Mouse (Mus musculus) heart, postnatal 0 days (tissue): Measurements from ENCODE around the gene Hist1h3c. TPM values are rescaled to one million over a fixed set of nuclear protein-coding genes. Genes with fewer than 3 reads are reported as not detected.
A peak's percentile ranks its signal among the peaks of the same experiment; 100 is the strongest.
"Not testable (repeated sequence)": the region's sequence is repeated elsewhere in the genome, so short reads cannot be mapped to it uniquely, and the experiment has no call there.

ENCODE experiments used
- ATAC-seq: fragments of 200-750 bp; cut with Nextera tagmentation; 2 replicates; pipeline ENCODE4 v1.8.0; 2017; ENCODE audit warnings: low read depth, moderate number of reproducible peaks, moderate library complexity; ENCODE audit not compliant: insufficient read depth
- DNase-seq: peaks from one replicate; pipeline ENCODE4 v3.0.0-alpha.2; 2016; ENCODE audit warnings: low spot score
- H3K27ac ChIP-seq: fragments of 300-500 bp; sonication (generic); 2 replicates; pipeline ENCODE4 v1.5.1; 2014; ENCODE audit warnings: low read depth, mild to moderate bottlenecking
- H3K27me3 ChIP-seq: fragments of 300-500 bp; sonication (generic); 2 replicates; pipeline ENCODE4 v1.6.1; 2014; ENCODE audit warnings: low read length, mixed read lengths; ENCODE audit not compliant: control insufficient read depth, insufficient read depth
- H3K36me3 ChIP-seq: fragments of 300-500 bp; sonication (generic); replicated peaks from 2 replicates; pipeline ENCODE4 v1.6.1; 2014; ENCODE audit warnings: low read length, mixed read lengths; ENCODE audit not compliant: control insufficient read depth, insufficient read depth
- H3K4me1 ChIP-seq: fragments of 300-500 bp; sonication (generic); 2 replicates; pipeline ENCODE4 v1.6.1; 2014; ENCODE audit warnings: antibody characterized with exemption; ENCODE audit not compliant: control insufficient read depth, insufficient read depth
- H3K4me2 ChIP-seq: fragments of 300-500 bp; sonication (generic); 2 replicates; pipeline ENCODE4 v1.6.1; 2014; ENCODE audit warnings: low read depth, mild to moderate bottlenecking, low read length, moderate library complexity
- H3K4me3 ChIP-seq: fragments of 300-500 bp; sonication (generic); 2 replicates; pipeline ENCODE4 v1.5.1; 2014; ENCODE audit warnings: low read depth, low read length
- H3K9ac ChIP-seq: fragments of 300-500 bp; sonication (generic); replicated peaks from 2 replicates; pipeline ENCODE4 v1.6.1; 2014; ENCODE audit warnings: low read depth, low read length, mixed read lengths
- H3K9me3 ChIP-seq: fragments of 300-500 bp; sonication (generic); replicated peaks from 2 replicates; pipeline ENCODE4 v1.6.1; 2016; ENCODE audit warnings: low read length; ENCODE audit not compliant: control insufficient read depth
- CTCF ChIP-seq: IDR thresholded peaks from 2 replicates; pipeline ENCODE4 v1.5.1; 2016; ENCODE audit warnings: antibody characterized with exemption, control low read depth, low read depth
- EP300 ChIP-seq: IDR thresholded peaks from 2 replicates; pipeline ENCODE4 v1.6.1; 2016; ENCODE audit warnings: antibody characterized with exemption, low read depth
- WGBS: fragments of 180-500 bp; shearing (Covaris S2); extraction: QIAGEN DNeasy Blood & Tissue Kit; methylation state at CpG from one replicate; pipeline ENCODE4 v1.1.7; 2014; 5-methylcytosine and 5-hydroxymethylcytosine counted together
- polyA plus RNA-seq: library from polyadenylated mRNA; unstranded; fragments of >200 nt; fragmentation: Nextera tagmentation; extraction: Ambion mirVana; gene quantifications from 2 replicates; pipeline ENCODE4 v1.2.1, GENCODE M21; 2015
- total RNA-seq: library from RNA; depleted of rRNA; stranded (reverse); fragments of >200 nt; gene quantifications from 2 replicates; pipeline ENCODE4 v1.2.3, GENCODE M21; 2014; ENCODE audit warnings: low replicate concordance

Hist1h3c gene
- total and polyA plus RNA-seq, 2 experiments from 2014 or later: 1.3 to 1,907 TPM

DNA sequence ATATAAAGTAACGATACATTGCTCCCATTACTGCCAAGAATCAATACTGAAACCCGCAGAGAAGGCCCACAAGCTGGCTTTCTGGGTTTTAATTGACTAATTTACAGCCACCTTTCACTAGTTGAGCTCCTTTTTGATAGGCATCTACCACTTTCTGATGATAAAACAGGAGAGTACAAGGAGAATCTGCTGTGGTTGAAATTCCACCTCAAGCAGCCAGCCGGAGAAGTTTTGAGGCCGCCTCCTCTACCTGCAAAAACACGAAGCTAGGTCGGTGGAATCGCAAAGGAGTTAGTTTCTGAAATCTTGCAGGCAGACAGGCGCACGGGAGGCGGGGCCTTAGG is 17.8 kb upstream of the Hist1h3c start:
- ATAC-seq: no peak
- H3K27me3 ChIP-seq: no peaks in the 10 kb centered on the region
- peaks cover 22% of the 10 kb centered on the region for H3K4me1 ChIP-seq
- peak overlapping the region; percentile 95 for H3K27ac ChIP-seq
- WGBS: 2% methylated on average over 10 of the region's 10 CpGs
- peak overlapping the region; percentile 71 for H3K4me2 ChIP-seq
- peak overlapping the region; percentile 66; the same call in 1 of the 2 replicates for H3K9ac ChIP-seq
- H3K4me3 ChIP-seq: peak overlapping the region; percentile 48
- no peak for TF ChIP-seq EP300
- no peak for TF ChIP-seq CTCF
- no peaks in the 10 kb centered on the region for H3K36me3 ChIP-seq
- DNase-seq: no peak
- no peaks in the 10 kb centered on the region for H3K9me3 ChIP-seq

DNA sequence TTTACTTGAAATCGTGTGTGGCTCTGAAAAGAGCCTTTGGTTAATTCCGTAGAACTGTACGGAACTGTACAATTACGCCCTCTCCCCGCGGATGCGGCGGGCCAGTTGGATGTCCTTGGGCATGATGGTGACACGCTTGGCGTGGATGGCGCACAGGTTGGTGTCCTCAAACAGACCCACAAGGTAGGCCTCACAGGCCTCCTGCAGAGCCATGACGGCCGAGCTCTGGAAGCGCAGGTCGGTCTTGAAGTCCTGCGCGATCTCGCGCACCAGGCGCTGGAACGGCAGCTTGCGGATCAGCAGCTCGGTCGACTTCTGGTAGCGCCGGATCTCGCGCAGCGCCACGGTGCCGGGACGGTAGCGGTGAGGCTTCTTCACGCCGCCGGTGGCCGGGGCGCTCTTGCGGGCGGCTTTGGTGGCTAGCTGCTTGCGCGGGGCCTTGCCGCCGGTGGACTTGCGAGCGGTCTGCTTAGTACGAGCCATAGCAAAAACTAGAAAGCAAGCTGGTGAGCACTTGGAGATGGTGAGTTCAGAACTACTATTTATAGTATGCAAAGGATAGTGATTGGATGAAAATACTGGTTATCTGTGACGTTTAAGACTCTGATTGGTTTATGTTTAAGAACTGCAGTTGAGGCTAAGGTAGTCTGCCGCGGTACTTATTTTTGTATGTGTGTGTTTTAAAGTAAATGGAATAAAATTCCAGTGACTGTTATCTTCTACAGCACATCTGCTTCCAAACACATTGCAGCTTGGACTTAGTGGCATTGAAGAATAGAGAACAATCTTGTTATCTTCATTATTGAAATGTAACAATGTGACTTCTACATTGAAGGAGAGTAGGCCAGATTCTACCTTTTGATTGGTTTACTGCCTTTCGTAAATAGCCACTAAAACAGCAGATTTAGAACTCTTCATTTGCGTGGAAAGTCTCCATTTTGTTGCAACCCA is 16.7 kb upstream of the Hist1h3c start, which contains the start of gene Hist1h3a:
Hist1h3a (minus strand) TSS at position 516 of the 951 bp plus-strand sequence.
- peak; percentile 94 for DNase-seq
- Histone ChIP-seq H3K9ac (peak within 1 kb of the TSS; percentile 66), H3K4me2 (peak within 1 kb of the TSS; percentile 71), H3K4me1 (peaks cover 26% of the 10 kb centered on the region), H3K4me3 (peak within 1 kb of the TSS; percentile 48), H3K27ac (peak within 1 kb of the TSS; percentile 95)
- under 1% methylated on average over 28 of the region's 52 CpGs for WGBS
- H3K27me3 ChIP-seq, H3K9me3 ChIP-seq, H3K36me3 ChIP-seq: not testable (repeated sequence)
- peak; percentile 43 for ATAC-seq

DNA sequence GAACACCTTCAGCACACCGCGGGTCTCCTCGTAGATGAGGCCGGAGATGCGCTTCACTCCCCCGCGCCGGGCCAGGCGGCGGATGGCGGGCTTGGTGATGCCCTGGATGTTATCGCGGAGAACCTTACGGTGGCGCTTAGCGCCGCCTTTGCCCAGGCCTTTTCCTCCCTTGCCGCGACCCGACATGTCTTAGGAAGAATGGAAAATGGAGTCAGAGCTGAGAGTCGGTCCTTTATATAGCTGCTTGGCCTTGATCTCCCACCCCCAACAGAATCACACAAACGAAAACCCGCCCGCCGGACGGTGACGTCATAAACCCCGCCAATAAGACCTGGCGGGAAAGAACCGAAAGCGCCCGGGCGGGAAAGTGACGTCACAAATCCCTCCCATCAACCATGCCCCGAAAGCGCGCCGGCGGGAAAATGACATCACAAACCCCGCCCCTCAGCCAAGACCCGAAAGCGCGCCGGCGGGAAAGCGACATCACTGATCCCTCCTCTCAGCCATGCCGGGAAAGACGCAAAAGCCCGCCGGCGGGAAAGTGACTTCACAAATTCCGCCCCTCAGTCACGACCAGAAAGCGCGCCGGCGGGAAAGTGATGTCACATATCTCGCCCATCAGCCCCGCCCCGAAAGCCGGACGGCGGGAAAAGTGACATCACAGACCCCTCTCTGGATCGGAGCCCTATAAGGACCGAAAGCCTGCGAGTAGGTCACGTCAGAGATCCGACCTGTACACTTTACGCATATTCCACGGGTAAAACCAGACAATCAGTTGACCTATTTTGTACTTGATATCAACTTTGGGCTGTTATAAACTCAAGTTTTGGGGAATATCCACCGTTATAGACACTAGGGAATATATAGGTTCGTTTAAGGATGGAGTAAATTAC is 15.8 kb upstream of the Hist1h3c start, which contains the start of gene Hist1h4a:
Hist1h4a (minus strand) TSS at position 259 of the 893 bp plus-strand sequence.
- Histone ChIP-seq H3K9ac (peak within 1 kb of the TSS; percentile 55), H3K27me3 (no peaks in the 10 kb centered on the region), H3K4me2 (peak within 1 kb of the TSS; percentile 71), H3K4me3 (peak within 1 kb of the TSS; percentile 48), H3K9me3 (no peaks in the 10 kb centered on the region), H3K4me1 (peaks cover 26% of the 10 kb centered on the region), H3K27ac (peak within 1 kb of the TSS; percentile 95), H3K36me3 (no peaks in the 10 kb centered on the region)
- WGBS: under 1% methylated on average over 61 of the region's 72 CpGs
- ATAC-seq (peak; percentile 81), DNase-seq (peak; percentile 97)
- peak; percentile 79 for TF ChIP-seq EP300
- TF ChIP-seq CTCF: no peak

DNA sequence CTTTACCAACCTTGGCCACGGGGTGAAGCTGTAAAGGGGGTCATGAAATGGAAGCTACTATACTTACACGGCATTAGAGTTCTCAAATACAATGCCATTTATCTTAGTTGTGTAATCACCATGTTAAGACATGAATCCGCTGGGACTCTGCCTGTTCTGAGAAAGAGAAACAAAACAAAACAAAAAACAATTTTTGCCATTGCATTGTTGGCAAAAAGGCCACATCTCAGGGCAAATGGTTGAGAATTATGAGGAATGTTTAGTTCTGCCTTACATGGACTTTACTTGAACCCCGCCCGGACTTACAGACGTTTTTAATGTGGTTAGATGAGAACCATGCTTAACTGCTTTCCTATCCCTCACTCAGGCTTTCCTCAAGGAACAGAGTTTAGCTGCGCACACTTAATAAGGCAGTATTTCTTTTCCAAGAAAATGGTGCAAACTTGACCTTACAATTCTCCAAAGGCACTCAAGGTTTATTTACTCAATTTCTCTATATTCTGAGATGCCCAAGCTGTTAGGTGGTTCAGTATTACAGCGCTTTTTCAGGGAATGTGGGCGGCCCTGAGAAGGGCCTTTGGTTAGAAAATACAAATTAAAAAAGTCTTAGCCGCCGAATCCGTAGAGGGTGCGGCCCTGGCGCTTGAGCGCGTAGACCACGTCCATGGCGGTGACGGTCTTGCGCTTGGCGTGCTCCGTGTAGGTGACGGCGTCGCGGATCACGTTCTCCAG is 15.0 kb upstream of the Hist1h3c start:
- WGBS: 3% methylated on average over 19 of the region's 27 CpGs
- peak overlapping the region; percentile 48 for H3K4me3 ChIP-seq
- DNase-seq: peak; percentile 50
- H3K36me3 ChIP-seq: no peaks in the 10 kb centered on the region
- peak; percentile 2; the same call in 1 of the 2 replicates for ATAC-seq
- H3K4me1 ChIP-seq: peaks cover 26% of the 10 kb centered on the region
- H3K9me3 ChIP-seq: no peaks in the 10 kb centered on the region
- peak overlapping the region; percentile 95 for H3K27ac ChIP-seq
- peak overlapping the region; percentile 39 for H3K9ac ChIP-seq
- no peaks in the 10 kb centered on the region for H3K27me3 ChIP-seq
- H3K4me2 ChIP-seq: peak overlapping the region; percentile 71
- no peak for TF ChIP-seq EP300
- TF ChIP-seq CTCF: no peak

DNA sequence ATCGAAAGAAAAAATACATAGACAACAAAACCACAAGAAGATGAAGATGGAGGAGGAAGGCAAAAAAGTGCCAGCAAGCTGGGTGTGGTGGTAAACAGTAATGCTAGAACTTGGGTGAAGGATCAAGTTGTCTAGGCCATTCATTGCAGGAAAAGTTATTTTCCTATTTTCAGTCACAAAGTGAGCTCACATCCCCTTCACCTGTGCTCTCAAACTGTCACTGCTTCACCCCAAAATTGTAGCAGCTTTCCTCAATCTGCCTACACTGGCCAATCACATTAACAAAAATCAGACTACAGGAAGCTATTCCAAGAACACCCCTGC is 14.5 kb upstream of the Hist1h3c start:
- H3K9ac ChIP-seq: no peak overlapping the region
- WGBS: 70% methylated on average over 1 of the region's 1 CpGs

More for the DNA sequence above, 14.5 kb upstream of the Hist1h3c start:
- H3K36me3 ChIP-seq: no peaks in the 10 kb centered on the region
- no peak for TF ChIP-seq CTCF
- TF ChIP-seq EP300: no peak
- DNase-seq: no peak
- no peak for ATAC-seq
- peaks cover 26% of the 10 kb centered on the region for H3K4me1 ChIP-seq
- H3K9me3 ChIP-seq: no peaks in the 10 kb centered on the region
- H3K4me3 ChIP-seq: no peak overlapping the region
- peak overlapping the region; percentile 71; the same call in 1 of the 2 replicates for H3K4me2 ChIP-seq
- no peaks in the 10 kb centered on the region for H3K27me3 ChIP-seq
- H3K27ac ChIP-seq: no peak overlapping the region
